Mouse (Mus musculus) spleen, adult 2 months (tissue): ENCODE results near the gene Ccnd3.

Experiments used
- CTCF ChIP-seq: fragments of 200-500 bp; IDR thresholded peaks from 2 replicates; pipeline ENCODE4 v1.5.1; 2011; ENCODE audit warnings: mild to moderate bottlenecking, inconsistent platforms; ENCODE audit not compliant: insufficient read depth, insufficient read length, insufficient replicate concordance; ENCODE audit errors: extremely low read depth
- POLR2A ChIP-seq: fragments of 200-500 bp; IDR thresholded peaks from 2 replicates; pipeline ENCODE4 v1.6.1; 2011; ENCODE audit warnings: low read depth, low read length, inconsistent platforms

DNA sequence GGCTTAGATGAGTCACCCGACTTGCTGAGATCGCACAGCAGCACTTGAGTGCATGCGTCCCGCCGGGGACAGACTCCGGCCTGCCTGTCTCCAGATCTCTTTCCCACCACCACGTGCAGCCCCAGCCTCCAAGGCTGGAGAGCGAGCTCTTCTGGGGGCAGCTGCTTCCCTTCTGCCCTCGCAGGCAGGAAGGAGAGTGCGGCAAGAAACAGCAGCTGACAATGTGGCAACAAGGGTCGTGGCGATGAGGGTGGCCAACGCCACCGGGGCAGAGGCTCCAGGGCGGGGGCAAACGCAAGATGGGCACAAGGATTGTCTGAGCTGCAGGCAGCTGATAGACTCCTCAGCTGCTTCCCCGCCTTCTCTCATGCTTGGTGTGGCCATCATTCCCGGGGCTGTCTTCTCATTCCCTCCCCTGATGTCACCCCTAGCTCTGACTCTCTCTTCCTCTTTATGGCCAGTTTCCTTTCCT, 18.4 kb downstream of the Ccnd3 start:
- no peak for TF ChIP-seq CTCF
- no peak for TF ChIP-seq POLR2A
